Mouse (Mus musculus) urinary bladder, adult 2 months (tissue): ENCODE measurements around the gene Plch2. TPM values are rescaled to one million over a fixed set of nuclear protein-coding genes. Genes with fewer than 3 reads are reported as not detected.

Experiments
- DNase-seq: peaks from one replicate; pipeline ENCODE4 v3.0.0; 2022; ENCODE audit warnings: low spot score
- polyA plus RNA-seq: library from polyadenylated mRNA; depleted of rRNA; stranded (reverse); fragments of >200 nt; gene quantifications from 2 replicates; pipeline ENCODE4 v1.2.3, GENCODE M21; 2012

Gene Plch2
- polyA plus RNA-seq, 1 experiment = 93.6 TPM

DNA sequence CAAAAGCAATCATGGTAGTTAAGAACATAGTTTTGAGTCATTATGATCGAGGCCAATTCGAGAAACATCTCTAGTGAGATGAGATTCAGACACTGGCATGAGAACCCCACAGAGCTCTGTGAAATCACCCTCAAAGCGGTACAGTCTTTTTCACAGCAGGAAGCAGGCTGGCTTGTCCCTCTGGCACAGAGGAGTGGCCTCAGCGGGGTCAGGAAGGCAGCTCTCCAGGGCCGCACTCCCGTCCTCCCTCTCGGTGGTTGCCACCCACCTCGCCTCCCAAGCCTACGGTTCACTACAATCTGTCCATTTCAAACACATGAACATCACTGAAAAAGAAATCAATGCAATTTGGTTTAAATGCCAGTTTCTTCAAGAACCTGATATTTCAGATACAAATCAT is 17.8 kb upstream of the Plch2 start:
- no peak for DNase-seq

DNA sequence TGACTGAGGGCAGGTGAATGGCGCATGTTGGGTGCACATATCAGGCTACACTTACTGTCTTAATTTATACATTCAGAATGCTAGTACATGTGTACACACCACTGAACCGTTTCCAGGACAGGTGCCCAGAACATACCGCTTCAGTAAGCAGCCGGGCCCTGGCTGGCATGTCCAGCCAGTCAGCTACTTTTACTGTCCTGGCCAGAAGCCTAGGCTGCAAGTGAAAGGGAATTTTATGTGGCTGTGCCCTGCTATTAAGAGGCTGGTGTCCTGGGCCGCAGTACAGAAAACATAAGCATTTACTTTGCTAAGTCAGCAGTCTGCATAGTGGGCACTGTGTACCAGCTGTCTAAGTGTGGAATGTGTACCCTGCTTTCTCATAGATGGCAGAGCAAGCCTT is 14.3 kb upstream of the Plch2 start:
- no peak for DNase-seq

DNA sequence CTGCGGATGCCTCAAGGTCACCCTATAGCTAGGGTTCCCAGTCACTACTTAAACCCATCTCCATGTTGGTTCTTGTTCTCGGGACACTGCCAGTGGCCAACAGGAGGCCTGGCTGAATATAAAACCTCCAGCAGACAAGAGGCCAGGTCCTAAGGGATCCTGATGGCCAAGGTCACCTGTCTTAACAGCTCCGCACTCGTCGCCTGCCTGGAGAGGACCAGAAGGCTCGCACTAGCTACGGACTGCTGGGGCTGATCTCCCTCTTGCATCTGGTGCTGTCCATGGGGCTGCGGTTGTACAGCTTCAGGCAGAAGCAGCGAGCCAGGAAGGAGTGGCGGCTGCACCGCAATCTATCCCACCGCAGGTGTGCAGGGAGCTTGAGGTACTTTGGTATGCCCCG is 13.6 kb upstream of the Plch2 start:
- no peak for DNase-seq

DNA sequence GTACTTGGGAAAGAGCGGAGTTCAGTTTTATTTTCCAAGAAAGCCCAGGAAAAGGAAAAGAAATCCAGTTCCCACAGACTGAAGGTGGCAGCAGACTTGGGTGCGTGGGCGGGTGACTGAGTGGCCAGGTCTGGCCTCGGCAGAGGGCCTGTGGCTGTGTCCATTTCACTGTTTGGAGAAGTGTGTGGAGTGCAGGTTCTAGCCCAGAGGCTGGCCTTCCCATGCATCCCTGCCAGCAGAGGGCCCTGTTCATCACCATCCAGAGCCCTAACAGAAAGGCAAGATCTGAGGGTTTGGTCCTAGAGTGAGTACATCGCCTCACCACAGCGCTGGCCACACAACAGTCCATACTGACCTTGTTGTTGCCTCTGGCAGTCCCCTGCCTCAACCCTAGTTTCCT is 12.6 kb upstream of the Plch2 start:
- no peak for DNase-seq

DNA sequence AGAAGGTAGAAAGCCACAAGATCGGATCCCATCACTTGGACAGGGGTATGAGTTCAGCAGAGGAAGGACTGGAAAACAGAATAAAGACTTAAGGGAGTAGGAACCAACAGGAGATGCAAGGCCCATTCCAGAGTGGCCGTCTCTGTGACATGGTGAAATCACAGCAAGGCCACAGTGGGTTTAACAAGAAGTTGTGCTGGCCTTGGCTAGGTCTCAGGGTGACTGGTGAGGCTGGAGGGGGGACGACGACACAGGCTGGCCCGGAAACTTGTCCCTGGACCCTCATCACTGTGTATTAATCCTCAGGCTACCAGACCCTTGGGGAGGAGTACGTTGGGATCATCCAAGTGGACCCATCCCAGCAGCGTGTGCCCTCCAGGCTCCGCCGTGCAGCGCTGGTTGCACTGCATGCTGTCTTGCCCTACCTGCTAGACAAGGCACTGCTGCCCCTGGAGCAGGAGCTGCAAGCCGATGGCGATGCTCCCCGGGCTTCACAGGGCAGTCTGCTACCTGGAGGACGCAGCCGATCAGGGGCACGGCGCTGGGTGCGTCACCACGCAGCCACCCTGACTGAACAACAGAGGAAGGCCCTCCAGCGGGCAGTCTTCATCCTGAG is 11.9 kb upstream of the Plch2 start:
- DNase-seq = no peak

DNA sequence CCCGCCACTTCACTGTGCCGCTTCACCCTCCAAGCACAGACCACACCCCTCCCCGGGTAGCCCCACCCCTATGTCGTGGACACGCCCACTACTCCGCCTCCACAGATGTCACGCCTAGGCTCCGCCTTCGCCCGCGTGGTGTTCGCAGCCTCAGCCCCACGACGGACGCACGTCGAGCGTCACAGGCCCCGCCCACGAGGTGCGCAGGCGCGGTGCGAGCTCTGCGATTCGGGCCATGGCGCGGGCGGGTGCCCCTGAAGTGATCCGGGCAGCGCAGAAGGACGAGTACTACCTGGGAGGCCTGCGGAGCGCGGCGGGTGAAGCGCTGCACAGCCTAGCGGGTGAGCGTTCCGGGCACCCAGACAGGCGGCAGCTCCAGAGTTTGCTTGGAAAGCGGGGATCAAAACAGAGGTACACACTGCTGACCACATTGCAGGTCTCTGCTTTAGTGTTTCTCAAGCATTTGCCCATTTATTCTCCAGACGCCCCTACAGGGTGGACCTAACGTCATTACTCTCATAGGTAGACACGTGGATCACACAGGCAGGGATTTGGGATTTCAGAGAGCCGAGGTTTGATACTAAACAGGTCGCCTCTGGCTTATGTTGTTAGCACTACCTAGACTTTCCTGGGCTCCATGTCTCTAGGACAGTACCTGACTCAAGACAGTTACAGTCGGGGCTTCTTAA is 10.4 kb upstream of the Plch2 start, which contains the start of gene Pex10:
Gene Pex10 (plus strand): TSS at position 183 of the 689 bp plus-strand sequence.
- DNase-seq = peak; percentile 92

DNA sequence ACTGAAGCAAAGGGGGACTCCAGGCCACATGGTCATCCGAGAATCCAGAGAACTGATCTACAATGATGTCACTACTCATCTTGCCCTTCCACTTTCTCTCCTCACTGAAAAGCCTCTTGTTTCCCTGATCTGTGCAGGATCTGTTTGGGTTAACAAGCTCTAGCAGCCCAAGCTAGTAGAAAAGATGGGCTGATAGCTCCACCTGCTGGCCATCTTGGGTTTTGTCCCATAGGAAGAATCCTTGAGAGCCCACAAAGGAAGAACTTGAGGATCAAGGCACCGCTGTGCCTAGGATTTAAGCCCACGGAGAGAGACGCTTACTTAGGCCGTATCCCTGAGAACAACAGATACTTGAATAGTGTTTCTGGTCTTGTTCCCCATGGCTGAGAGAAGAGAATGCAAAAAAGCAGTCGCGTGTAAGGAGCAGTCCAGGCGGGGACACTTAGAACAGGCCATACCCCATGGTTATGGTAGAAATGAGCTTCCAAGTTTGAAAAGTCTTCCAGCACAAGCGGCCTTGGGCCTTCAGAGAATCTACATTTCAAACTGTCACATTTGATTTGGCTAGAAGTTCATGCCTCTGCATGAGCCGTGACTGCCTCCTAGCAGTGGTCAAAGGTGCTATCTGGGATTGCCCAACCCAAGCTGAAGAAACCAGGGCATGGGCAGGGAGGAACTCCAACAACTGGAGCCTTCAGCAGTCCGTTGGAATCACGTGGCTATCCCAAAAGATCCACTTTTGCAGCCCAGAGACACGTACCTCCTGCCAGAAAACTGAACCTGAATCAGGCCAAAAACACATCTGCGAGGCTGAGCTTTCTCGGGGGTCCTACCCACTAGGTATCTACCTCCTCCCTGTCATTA is 9.6 kb upstream of the Plch2 start:
- DNase-seq = no peak

DNA sequence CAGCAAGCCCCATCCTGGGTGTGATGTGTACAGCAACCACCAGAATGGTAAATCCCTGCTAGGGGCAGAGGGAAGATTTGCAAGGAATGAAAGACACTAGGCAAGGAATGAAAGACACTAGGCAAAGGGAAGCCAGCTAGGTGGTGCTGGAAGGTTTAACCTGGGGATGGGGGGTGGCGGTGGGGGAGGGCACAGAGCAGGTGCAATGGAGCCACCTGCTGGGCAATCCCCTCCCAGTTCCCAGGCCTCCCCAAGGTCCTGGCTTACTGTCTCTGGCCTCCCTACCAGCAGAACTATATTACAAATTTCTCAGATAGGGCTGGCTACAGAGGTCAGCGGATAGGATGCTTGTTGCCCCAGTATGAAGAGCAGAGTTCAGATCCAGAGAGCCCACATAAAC is 7.9 kb upstream of the Plch2 start:
- DNase-seq = no peak

DNA sequence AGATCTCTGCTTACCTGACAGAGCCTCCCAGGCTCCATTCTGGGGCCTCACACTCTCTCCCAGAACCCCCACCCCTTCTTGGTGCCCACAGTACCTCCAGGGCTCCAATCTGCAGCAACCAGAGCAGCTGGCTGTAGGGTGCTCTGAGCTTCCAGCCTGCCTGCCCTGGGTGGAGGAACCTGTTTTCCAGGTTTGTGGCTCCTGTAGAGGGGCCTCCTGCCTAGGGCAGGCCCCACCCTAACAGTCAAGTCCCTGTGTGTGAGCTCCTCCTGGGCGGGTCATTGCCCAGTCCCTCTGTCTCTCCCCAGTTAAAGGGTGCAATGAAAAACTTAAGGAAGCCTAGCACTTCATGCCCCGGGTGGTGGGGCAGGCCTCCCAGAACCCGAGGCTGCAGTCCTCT is 7.3 kb upstream of the Plch2 start:
- DNase-seq = no peak

DNA sequence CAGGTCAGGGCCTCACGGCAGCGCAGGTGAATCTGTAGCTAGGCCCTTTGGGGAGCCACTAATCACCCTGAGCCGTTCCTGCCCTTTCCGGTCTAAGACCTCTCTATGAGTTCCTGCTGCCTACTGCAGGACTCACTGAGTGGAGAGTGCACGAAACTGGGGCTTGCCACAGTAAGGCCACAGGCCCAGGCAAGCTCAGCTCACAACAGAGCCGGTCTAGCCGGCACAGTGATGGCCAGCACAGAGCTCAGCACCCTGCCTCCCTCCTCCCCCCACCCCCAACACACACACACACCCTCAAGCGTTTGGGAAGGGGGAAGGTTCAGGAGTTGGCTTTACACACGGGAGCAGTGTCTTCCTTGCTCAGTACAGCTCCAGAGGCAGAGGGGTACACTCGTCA is 1.7 kb upstream of the Plch2 start:
- peak; percentile 53 for DNase-seq

DNA sequence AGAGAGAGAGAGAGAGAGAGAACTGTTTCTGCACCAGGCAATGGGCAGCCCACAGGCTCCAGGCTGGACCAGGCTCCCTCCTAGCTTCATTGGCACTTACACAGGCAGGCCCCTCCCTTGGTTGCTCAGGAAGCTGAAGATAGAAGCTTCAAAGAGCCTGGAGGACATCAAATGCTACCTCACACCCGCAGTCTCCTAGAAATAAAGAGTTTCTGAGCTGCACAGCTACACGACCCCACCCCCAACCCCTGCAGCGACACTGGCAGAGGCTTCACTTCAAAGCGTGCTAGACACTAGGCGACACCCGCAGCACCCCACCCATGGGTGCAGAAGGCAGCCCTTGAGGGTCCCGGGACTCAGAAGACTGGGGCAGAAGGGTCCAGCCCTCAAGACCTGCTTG is 6.5 kb downstream of the Plch2 start:
- DNase-seq = no peak

DNA sequence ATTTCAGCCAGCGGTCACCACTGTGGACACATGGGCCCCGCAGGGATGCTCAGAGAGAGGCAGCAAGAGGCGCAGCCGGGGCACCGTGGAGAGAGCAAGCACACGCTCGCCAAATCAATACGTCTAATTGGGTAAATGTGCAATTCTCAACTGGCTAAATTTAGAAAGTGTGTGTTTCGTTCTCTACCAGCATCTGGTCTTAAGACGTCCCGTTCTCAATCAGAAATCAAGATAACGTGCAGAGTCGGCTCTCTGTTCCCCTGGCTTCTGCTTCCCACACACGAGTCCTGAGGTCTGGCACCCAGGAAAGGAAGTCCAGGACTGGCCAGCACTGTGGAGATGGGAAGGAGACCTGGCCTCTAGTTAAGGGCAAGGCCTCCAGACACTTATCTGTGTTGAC is 9.9 kb downstream of the Plch2 start:
- DNase-seq = no peak

DNA sequence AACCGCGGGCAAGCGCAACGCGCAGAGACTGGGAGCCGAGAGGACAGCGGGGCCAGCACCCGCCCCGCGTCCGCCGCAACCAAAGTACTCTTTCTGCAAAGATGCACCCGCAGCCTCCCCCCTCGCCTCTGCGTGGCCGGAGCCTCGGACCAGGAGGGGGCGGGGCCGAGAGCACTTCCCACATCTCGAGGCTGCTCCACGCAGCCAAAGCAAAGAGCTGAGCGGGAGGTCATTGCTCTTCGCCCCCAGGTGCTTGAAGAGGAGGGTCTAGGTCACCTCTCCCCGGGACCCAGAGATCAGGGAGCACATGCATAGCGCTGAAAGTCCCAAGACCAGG is 13.3 kb downstream of the Plch2 start:
- no peak for DNase-seq

DNA sequence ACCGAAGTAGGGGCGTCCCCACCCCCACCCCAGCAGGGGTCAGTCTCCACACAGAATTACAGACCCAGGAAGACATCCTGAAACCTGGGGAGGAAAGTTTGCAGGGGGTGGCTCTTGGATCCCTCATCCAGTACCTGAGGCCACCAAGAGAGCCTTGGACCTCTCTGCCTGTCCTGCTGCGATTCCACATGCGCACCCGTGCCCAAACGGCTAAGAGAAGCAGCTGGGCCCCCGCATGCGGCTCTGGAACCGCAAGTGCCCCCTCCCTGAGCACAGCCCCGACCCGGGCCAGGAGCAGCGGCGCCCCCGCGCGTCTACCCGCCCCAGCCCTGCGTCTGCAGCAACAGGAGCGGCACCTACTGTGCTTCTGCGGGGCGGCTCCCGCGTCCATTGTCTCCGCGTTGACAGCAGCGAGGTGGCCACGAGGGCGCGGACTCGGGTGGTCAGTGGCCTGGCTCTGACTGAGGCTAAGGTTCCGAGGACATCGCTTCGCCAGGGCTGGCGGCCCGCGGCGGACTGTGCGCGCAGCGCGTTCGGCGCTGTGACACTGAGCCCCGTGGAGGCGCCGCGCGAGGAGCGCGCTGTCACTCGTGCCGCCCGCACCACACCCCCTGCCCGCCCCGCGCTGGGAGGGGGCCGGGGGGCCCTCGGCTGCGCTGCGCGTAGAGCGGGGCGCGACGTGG is 13.8 kb downstream of the Plch2 start:
- DNase-seq = no peak

DNA sequence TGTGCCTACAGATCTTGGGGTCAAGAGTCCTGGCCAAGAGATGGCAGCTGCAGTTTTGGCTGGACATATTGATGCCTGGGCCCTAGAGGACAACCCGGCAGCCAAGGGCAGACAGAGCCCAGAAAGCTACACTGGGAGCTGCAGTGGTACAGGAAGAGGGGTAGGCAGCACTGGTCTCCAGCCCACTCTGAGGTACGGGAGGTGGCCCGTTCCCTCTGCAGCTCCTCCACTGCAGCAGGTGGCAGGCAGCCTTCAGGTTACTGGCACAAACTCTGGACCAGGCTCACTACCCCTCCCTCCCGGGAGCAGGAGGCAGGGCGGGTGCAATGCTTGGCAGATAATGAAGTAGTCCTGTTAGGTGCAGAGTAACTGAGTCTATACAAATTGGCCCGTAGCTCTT is 15.9 kb downstream of the Plch2 start:
- DNase-seq = no peak

DNA sequence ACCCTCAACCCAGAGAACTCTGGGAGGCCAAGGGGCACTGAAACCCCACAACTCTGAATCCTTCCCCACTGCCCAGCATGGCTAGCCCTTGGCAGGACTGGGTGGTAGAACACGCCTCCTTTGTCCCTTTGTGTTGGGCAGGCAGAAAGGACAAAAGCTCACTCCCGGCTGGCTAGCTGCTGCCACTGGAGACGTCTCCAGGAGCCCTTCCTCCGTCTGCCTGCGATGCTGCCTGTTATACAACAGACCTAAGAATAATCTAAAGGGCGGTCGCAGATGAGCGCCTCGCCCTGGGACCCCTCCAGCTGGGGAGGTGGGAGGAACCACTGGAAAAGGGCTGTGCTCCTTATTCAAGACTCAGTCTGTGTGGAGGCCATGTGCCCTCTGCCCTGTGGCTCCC is 16.4 kb downstream of the Plch2 start:
- DNase-seq = no peak

DNA sequence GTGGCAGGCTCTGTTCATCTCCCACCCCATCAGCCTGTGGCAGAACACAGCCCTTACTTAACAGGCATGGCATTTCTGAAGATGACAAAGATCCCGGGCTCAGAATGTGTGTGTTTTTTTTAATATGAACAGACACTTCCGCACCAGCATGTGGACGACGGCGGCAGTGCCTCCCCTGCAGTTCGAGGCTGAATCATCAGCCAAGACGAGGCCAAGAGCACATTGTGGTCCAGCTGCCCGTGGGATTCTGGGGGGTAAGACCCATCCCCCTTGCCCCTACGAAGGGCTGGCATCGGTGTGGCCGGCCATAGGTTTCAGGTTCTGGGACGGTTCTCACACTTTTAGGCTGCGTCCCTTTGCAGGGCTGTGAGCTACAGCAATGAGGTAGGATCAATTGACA is 21.8 kb downstream of the Plch2 start:
- no peak for DNase-seq

DNA sequence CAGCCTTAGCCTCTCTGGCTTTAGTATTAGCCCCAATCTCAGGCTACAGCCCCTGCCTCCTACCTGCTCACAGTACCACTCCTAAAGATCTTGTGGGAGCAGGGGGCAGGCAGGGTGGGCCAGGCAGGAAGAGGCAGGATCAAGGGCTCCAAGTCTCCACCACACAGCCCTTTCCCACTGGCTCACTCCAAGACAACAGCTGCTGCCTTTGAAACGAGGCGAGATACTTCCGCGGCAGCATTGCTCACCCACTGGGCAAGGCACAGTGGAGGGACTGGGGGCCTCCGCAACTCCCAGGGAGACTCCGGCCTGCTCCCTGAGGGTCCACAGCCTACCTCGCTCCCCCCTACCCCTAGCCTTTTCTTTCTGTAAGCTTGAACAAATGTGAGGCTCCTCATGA is 22.4 kb downstream of the Plch2 start:
- DNase-seq = no peak

DNA sequence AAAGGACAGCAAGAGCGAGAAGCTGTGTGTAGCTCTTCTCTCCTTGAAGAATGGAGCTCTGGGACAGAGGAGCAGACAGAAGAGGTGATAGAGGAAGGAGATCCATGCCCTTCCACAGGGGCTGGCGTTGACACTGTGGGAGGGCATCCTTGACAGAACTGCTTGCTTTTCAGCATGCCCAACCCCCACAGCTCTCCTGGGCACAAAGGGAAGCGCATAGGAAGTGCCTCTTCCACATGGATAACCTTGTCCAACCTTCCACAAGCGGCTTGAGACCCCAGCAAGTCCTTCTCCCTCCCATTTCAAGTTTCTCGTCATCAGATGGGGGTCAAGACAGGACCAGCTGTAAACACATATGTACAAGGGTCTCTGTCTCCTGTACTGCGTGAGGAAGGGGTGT is 23.5 kb downstream of the Plch2 start:
- no peak for DNase-seq

DNA sequence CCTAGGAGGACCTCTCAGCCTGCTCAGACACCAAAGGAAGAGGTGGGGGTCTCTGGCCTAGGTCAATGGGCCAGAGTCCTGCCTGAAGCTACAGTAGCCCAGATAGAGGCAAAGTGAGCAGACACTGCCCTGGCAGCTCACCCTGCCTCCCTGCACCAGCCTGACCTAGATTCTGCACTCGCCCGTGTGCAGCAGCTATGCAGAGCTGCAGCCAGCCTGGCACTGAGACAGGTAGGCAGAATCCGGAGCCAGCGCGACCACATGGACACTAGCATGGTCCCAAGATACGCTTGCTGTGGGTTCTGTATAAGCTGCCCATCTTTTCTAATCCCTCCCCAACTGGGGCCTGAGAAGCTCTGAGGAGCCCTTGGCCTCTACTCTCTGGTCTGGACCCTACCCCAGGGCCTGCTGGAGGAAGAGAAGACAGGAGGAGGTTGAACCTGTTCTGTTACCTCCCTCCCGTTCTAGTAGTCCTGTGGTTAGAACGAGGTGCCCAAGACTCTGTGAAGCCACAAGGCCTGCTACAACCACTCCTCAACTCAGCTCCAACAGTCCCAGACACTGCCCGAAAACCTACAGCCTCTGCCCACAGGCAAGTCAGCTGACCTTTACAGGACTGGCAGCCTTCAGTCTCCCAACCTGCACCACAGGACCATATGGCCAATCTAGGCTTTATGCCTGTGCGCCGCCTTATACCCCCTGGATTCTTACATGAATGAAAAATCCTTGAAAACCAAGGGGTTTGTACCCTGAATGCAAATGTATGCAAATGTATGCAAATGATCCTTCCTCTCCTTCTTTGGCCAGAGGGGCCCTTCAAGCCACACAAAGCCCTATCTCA is 32.2 kb downstream of the Plch2 start:
- DNase-seq = no peak

DNA sequence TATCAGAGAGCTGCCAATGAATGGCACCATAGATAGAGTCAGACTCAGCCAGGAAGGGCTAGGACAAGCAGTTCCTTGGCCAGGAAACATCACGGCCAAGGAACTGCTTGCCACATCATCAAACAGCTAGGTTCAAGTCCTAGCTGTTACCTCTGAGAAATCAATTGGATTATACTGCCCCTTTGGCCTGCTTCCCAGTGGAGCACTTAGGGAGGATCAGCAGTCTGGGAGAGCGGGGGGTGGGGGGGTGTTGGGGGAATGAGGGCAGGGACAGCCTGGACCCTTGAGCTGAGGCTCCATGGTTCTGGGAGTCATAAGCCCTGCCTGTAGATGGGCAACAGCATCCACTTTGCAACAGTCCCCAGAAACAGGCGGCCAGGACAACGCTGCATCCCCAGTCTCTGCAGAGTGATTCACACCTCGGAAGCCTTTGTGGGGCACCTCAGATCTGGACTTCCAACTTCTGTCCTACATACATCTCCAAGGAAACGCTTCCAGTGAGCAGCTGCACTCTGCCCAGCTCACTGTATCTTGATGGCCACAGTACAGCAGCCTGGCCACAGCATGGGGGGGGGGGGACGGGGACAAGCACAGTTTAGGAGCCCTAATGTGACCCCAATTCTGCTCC is 34.2 kb downstream of the Plch2 start:
- DNase-seq = no peak
